Mouse (Mus musculus): ENCODE measurements around the gene Sestd1. TPM values are rescaled to one million over a fixed set of nuclear protein-coding genes. Genes with fewer than 3 reads are reported as not detected.

Gene Sestd1
- polyA plus RNA-seq, 1 experiment = 15.2 TPM

GRCm38 (mm10) chr2:77302655-77303348, 22.4 kb upstream of the Sestd1 start:
- Histone ChIP-seq H3K27me3 (ENCODE audit: control insufficient read depth, insufficient read depth, insufficient read length) (no peaks in the 10 kb centered on the region), H3K4me3 (ENCODE audit: insufficient read depth, poor library complexity, severe bottlenecking) (no peak overlapping the region), H3ac (ENCODE audit: control insufficient read depth, insufficient read length, low read depth) (no peak overlapping the region), H3K36me3 (ENCODE audit: control insufficient read depth, insufficient read depth) (no peaks in the 10 kb centered on the region), H3K79me2 (ENCODE audit: control insufficient read depth, insufficient read depth) (no peaks in the 10 kb centered on the region), H3K79me3 (ENCODE audit: low read depth) (no peaks in the 10 kb centered on the region)
- TF ChIP-seq CEBPB (IDR thresholded peaks at IDR 0.05; ENCODE audit: low read depth) (no peak), FOSL1 (IDR thresholded peaks at IDR 0.05; ENCODE audit: insufficient read depth, low read length, poor library complexity, severe bottlenecking) (no peak), MAX (IDR thresholded peaks at IDR 0.05) (no peak), MYOD1 (IDR thresholded peaks at IDR 0.05; ENCODE audit: control insufficient read depth, insufficient read length, low read depth) (no peak), USF1 (IDR thresholded peaks at IDR 0.05; ENCODE audit: low read depth) (no peak), CTCF (IDR thresholded peaks at IDR 0.05; ENCODE audit: control insufficient read depth, insufficient read depth, insufficient read length) (no peak), MYOG (IDR thresholded peaks at IDR 0.05; ENCODE audit: control insufficient read depth, extremely low read depth, insufficient read length) (no peak)

DNA sequence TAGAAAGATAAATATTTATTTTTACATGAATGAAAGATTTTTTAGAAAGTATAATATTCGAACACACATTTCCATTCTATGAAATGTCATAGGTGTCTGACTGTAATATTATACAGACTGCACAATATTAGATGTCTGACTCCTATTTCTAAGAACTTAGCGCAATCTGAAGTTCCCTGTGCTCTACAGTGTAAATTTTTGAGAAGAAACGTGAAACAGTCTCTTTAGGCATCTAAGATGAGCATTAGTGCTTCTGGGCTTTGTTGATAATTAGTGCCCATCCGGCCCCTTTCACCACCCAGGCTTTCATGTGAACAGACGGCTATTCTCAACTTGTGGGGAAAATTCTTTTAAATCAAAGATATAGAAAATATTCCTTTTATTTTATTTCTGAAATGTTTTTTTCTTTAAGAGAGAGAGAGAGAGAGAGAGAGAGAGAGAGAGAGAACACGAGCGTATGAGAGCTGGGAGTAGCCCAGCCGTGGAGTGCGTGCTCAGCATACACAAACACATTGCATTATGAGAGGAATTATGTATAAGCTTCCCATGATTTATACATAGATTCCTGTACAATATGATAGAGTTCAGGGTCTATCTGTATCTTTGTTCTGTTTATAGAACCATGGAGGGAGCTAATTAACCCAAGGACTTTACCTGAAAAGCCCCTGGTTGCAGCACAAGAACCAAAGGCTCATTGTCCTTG, 21.4 kb upstream of the Sestd1 start:
- TF ChIP-seq MAX (IDR thresholded peaks at IDR 0.05) = no peak
- TF ChIP-seq MYOG (IDR thresholded peaks at IDR 0.05; ENCODE audit: control insufficient read depth, extremely low read depth, insufficient read length) = no peak
- TF ChIP-seq CEBPB (IDR thresholded peaks at IDR 0.05; ENCODE audit: low read depth) = no peak

GRCm38 (mm10) chr2:77289701-77290100, 9.3 kb upstream of the Sestd1 start:
- TF ChIP-seq USF1 (IDR thresholded peaks at IDR 0.05; ENCODE audit: low read depth) (no peak), MYOG (IDR thresholded peaks at IDR 0.05; ENCODE audit: control insufficient read depth, extremely low read depth, insufficient read length) (no peak), FOSL1 (IDR thresholded peaks at IDR 0.05; ENCODE audit: insufficient read depth, low read length, poor library complexity, severe bottlenecking) (no peak), MYOD1 (IDR thresholded peaks at IDR 0.05; ENCODE audit: control insufficient read depth, insufficient read length, low read depth) (no peak), MAX (IDR thresholded peaks at IDR 0.05) (no peak), CEBPB (IDR thresholded peaks at IDR 0.05; ENCODE audit: low read depth) (no peak), CTCF (IDR thresholded peaks at IDR 0.05; ENCODE audit: control insufficient read depth, insufficient read depth, insufficient read length) (no peak)
- H3K79me2 ChIP-seq (ENCODE audit: control insufficient read depth, insufficient read depth) = no peaks in the 10 kb centered on the region
- no peak overlapping the region for H3K4me3 ChIP-seq (ENCODE audit: insufficient read depth, poor library complexity, severe bottlenecking)
- H3K79me3 ChIP-seq (ENCODE audit: low read depth) = no peaks in the 10 kb centered on the region
- no peaks in the 10 kb centered on the region for H3K36me3 ChIP-seq (ENCODE audit: control insufficient read depth, insufficient read depth)
- H3K27me3 ChIP-seq (ENCODE audit: control insufficient read depth, insufficient read depth, insufficient read length) = no peaks in the 10 kb centered on the region
- no peak overlapping the region for H3ac ChIP-seq (ENCODE audit: control insufficient read depth, insufficient read length, low read depth)

More for the DNA sequence above, 21.4 kb upstream of the Sestd1 start:
- Histone ChIP-seq H3K4me3 (ENCODE audit: insufficient read depth, poor library complexity, severe bottlenecking) (no peak overlapping the region), H3ac (ENCODE audit: control insufficient read depth, insufficient read length, low read depth) (no peak overlapping the region), H3K36me3 (ENCODE audit: control insufficient read depth, insufficient read depth) (no peaks in the 10 kb centered on the region), H3K79me3 (ENCODE audit: low read depth) (no peaks in the 10 kb centered on the region), H3K79me2 (ENCODE audit: control insufficient read depth, insufficient read depth) (no peaks in the 10 kb centered on the region), H3K27me3 (ENCODE audit: control insufficient read depth, insufficient read depth, insufficient read length) (no peaks in the 10 kb centered on the region)

DNA sequence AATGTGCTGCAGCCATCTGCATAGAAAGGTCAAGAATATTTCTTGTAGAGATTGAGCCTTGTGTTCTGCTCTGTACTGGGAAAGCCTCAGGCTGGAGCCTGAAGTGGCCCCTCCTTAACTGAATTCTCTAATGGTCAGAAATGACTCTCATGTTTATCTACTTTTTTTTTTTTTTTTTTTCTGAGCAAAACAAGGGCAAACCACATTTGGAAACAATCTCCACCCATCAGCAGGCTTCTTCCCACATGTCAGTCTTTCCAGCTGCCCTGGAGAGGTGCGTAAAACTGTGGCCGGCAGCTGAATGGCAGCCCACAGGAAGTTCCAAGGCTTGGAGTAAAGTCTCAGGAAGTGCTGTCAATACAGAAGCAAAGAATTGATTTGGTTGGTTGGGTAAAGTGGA, 6.4 kb upstream of the Sestd1 start:
- Histone ChIP-seq H3ac (ENCODE audit: control insufficient read depth, insufficient read length, low read depth) (no peak overlapping the region), H3K79me2 (ENCODE audit: control insufficient read depth, insufficient read depth) (no peaks in the 10 kb centered on the region), H3K27me3 (ENCODE audit: control insufficient read depth, insufficient read depth, insufficient read length) (no peaks in the 10 kb centered on the region), H3K36me3 (ENCODE audit: control insufficient read depth, insufficient read depth) (no peaks in the 10 kb centered on the region), H3K4me3 (ENCODE audit: insufficient read depth, poor library complexity, severe bottlenecking) (no peak overlapping the region), H3K79me3 (ENCODE audit: low read depth) (no peaks in the 10 kb centered on the region)
- TF ChIP-seq CEBPB (IDR thresholded peaks at IDR 0.05; ENCODE audit: low read depth) (no peak), MAX (IDR thresholded peaks at IDR 0.05) (no peak), USF1 (IDR thresholded peaks at IDR 0.05; ENCODE audit: low read depth) (no peak), CTCF (IDR thresholded peaks at IDR 0.05; ENCODE audit: control insufficient read depth, insufficient read depth, insufficient read length) (no peak), FOSL1 (IDR thresholded peaks at IDR 0.05; ENCODE audit: insufficient read depth, low read length, poor library complexity, severe bottlenecking) (no peak), MYOD1 (IDR thresholded peaks at IDR 0.05; ENCODE audit: control insufficient read depth, insufficient read length, low read depth) (no peak), MYOG (IDR thresholded peaks at IDR 0.05; ENCODE audit: control insufficient read depth, extremely low read depth, insufficient read length) (no peak)

DNA sequence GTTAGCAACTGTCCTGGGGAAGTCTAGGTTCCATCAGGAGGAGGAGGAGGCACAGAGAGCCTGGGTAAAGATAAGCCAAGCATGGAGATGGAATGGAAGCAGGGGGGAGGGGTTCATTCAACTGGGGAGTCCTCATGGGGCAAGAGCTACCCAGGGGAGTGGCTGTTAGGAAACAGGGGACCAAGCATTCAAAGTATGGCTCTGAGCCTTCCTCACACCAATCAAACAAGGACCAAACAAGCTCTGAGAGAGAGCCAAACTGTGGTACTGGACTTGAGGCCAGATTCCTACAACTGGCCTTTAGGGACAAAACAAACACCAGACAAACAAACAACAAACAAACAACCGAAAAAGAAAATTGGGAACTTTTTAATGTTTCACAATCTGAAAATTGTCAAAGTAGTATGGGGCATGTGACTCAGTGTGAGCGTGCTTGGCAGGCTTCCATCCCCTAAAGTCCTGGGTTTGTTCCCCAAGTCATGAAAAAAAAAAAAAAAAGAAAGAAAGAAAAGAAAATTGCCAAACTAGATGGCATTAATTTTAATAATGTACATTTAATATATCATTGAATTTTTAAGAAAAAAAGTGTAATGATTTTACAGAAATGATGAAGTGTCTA, 4.0 kb upstream of the Sestd1 start:
- peaks cover 8% of the 10 kb centered on the region for H3K79me2 ChIP-seq (ENCODE audit: control insufficient read depth, insufficient read depth)
- H3K4me3 ChIP-seq (ENCODE audit: insufficient read depth, poor library complexity, severe bottlenecking) = no peak overlapping the region
- H3K79me3 ChIP-seq (ENCODE audit: low read depth) = peaks cover 5% of the 10 kb centered on the region
- peak; percentile 89 for TF ChIP-seq USF1 (IDR thresholded peaks at IDR 0.05; ENCODE audit: low read depth)
- TF ChIP-seq CEBPB (IDR thresholded peaks at IDR 0.05; ENCODE audit: low read depth) = peak; percentile 58
- TF ChIP-seq MYOD1 (IDR thresholded peaks at IDR 0.05; ENCODE audit: control insufficient read depth, insufficient read length, low read depth) = no peak
- TF ChIP-seq CTCF (IDR thresholded peaks at IDR 0.05; ENCODE audit: control insufficient read depth, insufficient read depth, insufficient read length) = no peak
- no peak overlapping the region for H3ac ChIP-seq (ENCODE audit: control insufficient read depth, insufficient read length, low read depth)
- H3K36me3 ChIP-seq (ENCODE audit: control insufficient read depth, insufficient read depth) = no peaks in the 10 kb centered on the region
- H3K27me3 ChIP-seq (ENCODE audit: control insufficient read depth, insufficient read depth, insufficient read length) = no peaks in the 10 kb centered on the region

Data from C2C12 (cell line).